Mouse (Mus musculus): Measurements from ENCODE around the gene Cpvl. TPM values are rescaled to one million over a fixed set of nuclear protein-coding genes. Genes with fewer than 3 reads are reported as not detected.

The Cpvl gene
- polyA plus RNA-seq, 1 experiment: 0.26 TPM

DNA sequence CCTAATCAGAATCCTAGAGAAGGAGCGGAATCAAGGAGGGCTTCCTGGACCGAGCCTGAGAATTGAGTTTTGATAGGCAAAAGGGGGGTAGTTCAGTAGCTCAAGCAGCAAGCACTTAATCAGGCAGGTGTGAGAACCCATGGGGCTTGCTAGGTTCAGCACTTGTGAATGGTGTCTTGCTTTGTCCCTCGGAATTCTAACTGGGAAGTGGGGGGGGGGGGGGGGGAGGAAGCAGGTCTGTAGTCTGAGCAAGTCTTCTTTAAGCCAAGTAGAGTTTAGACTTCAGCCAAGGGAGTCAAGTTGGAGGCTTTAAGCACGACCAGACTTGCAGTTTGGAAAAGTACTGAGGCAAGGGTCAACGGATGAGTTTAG lies 97.2 kb downstream of the Cpvl start:
- Histone ChIP-seq H3K4me1 (ENCODE audit: control insufficient read depth, insufficient read depth, low read length) (no peaks in the 10 kb centered on the region), H3K27ac (ENCODE audit: insufficient read depth, low read length) (peak overlapping the region; percentile 55; the same call in 1 of the 2 replicates), H3K4me3 (replicated peaks; ENCODE audit: insufficient read depth, low read depth, low read length) (peak overlapping the region; percentile 67), H3K27me3 (ENCODE audit: control insufficient read depth, insufficient read depth, low read length) (no peaks in the 10 kb centered on the region)
- TF ChIP-seq CTCF (IDR thresholded peaks at IDR 0.05; ENCODE audit: borderline replicate concordance, insufficient read depth, low read depth, low read length) (no peak), POLR2A (IDR thresholded peaks at IDR 0.05; ENCODE audit: borderline replicate concordance, insufficient read depth, low read length) (no peak)
- 23% methylated on average over 5 of the region's 5 CpGs for WGBS
- no peak for DNase-seq

DNA sequence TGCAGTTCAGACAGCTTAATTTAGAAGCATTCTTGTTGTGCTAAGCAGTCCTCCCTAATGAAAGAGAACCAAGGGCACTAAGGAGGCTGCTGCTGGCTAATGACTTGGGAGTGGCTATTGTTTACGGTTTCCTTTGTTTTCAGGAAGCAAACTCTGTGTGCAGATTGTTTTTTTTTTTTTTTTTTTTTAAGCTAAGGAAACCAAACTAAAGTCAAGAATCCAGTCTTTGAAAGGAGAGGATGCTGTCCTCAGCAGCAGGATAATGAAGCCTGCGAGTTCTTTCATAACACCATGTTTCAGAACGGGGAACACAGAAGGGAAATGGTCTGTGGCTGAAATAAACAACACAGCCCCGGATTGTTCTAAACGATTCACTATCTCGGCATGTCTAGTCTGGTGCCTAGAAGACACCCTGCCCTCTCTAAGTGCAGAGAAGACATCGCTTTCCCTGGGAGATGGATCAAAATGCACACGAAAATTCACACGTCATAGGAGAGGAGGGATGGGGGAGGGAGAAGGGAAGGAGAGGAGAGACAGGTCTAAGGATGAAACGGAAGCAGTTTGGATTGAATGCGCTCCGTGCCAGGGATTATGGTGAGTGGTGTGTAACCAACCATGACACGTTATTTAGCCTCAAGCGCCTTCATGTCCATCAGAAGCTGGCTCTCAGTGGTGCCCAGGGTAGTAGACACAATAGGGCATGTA lies 97.8 kb downstream of the Cpvl start:
- Histone ChIP-seq H3K4me1 (ENCODE audit: control insufficient read depth, insufficient read depth, low read length) (no peaks in the 10 kb centered on the region), H3K4me3 (replicated peaks; ENCODE audit: insufficient read depth, low read depth, low read length) (peak overlapping the region; percentile 67), H3K27me3 (ENCODE audit: control insufficient read depth, insufficient read depth, low read length) (no peaks in the 10 kb centered on the region), H3K27ac (ENCODE audit: insufficient read depth, low read length) (peak overlapping the region; percentile 55; the same call in 1 of the 2 replicates)
- 9% methylated on average over 14 of the region's 14 CpGs for WGBS
- no peak for TF ChIP-seq POLR2A (IDR thresholded peaks at IDR 0.05; ENCODE audit: borderline replicate concordance, insufficient read depth, low read length)
- TF ChIP-seq CTCF (IDR thresholded peaks at IDR 0.05; ENCODE audit: borderline replicate concordance, insufficient read depth, low read depth, low read length): no peak
- peak; percentile 27 to 39 for DNase-seq

DNA sequence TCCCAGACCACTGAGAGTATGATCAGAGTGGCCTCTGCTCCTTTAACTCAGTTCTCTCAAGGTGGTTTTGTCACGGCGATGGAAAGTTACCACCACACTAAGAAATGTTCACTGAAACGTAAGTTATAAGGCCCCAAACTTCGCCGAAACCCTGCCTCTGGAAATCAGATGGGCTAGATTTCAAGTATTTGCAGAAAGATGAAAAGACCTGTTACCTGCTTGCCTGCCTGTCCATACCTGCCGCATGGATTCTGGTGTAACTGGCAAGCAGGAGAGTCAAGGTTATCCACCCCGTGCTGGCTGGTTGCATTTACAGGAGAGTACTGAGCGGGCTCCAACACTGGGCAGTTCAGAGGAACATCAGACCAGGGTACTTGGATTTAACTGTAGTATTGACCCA lies 98.9 kb downstream of the Cpvl start:
- H3K27ac ChIP-seq (ENCODE audit: insufficient read depth, low read length): no peak overlapping the region
- H3K4me3 ChIP-seq (replicated peaks; ENCODE audit: insufficient read depth, low read depth, low read length): no peak overlapping the region
- TF ChIP-seq CTCF (IDR thresholded peaks at IDR 0.05; ENCODE audit: borderline replicate concordance, insufficient read depth, low read depth, low read length) (no peak), POLR2A (IDR thresholded peaks at IDR 0.05; ENCODE audit: borderline replicate concordance, insufficient read depth, low read length) (no peak)
- WGBS: 92% methylated on average over 8 of the region's 8 CpGs
- DNase-seq: no peak
- H3K4me1 ChIP-seq (ENCODE audit: control insufficient read depth, insufficient read depth, low read length): no peaks in the 10 kb centered on the region
- no peaks in the 10 kb centered on the region for H3K27me3 ChIP-seq (ENCODE audit: control insufficient read depth, insufficient read depth, low read length)

GRCm38 (mm10) chr6:53874881-53875429 lies 103.5 kb downstream of the Cpvl start:
- 91% methylated on average over 9 of the region's 9 CpGs for WGBS
- no peak for DNase-seq
- Histone ChIP-seq H3K4me1 (ENCODE audit: control insufficient read depth, insufficient read depth, low read length) (no peaks in the 10 kb centered on the region; the same call in 1 of the 2 replicates), H3K4me3 (replicated peaks; ENCODE audit: insufficient read depth, low read depth, low read length) (no peak overlapping the region), H3K27me3 (ENCODE audit: control insufficient read depth, insufficient read depth, low read length) (no peaks in the 10 kb centered on the region), H3K27ac (ENCODE audit: insufficient read depth, low read length) (no peak overlapping the region)
- TF ChIP-seq POLR2A (IDR thresholded peaks at IDR 0.05; ENCODE audit: borderline replicate concordance, insufficient read depth, low read length): no peak
- no peak for TF ChIP-seq CTCF (IDR thresholded peaks at IDR 0.05; ENCODE audit: borderline replicate concordance, insufficient read depth, low read depth, low read length)

DNA sequence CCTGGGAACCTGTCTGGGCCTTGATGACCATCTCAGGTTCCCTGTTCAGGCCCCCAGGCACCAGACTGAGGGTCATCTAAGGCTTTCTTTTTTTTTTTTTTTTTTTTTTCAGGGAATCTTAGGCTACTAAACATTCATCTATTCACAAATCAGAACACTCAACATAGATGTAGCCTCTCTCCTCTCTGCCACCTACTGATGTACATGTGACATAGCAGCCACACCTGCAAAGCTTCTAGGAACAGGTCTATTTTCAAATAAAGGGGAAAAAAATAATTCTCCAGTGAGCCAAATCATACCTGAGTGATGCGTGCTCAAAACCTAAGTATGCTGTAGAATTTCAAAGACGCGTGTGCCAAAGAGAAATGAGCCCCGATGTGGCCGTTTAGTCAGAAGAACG lies 106.6 kb downstream of the Cpvl start:
- Histone ChIP-seq H3K27me3 (ENCODE audit: control insufficient read depth, insufficient read depth, low read length) (no peaks in the 10 kb centered on the region), H3K4me1 (ENCODE audit: control insufficient read depth, insufficient read depth, low read length) (no peaks in the 10 kb centered on the region; the same call in 1 of the 2 replicates), H3K4me3 (replicated peaks; ENCODE audit: insufficient read depth, low read depth, low read length) (no peak overlapping the region), H3K27ac (ENCODE audit: insufficient read depth, low read length) (no peak overlapping the region)
- 95% methylated on average over 6 of the region's 6 CpGs for WGBS
- no peak for TF ChIP-seq CTCF (IDR thresholded peaks at IDR 0.05; ENCODE audit: borderline replicate concordance, insufficient read depth, low read depth, low read length)
- TF ChIP-seq POLR2A (IDR thresholded peaks at IDR 0.05; ENCODE audit: borderline replicate concordance, insufficient read depth, low read length): no peak
- DNase-seq: no peak

GRCm38 (mm10) chr6:53863011-53863410 lies 115.5 kb downstream of the Cpvl start:
- Histone ChIP-seq H3K4me1 (ENCODE audit: control insufficient read depth, insufficient read depth, low read length) (no peaks in the 10 kb centered on the region), H3K27me3 (ENCODE audit: control insufficient read depth, insufficient read depth, low read length) (no peaks in the 10 kb centered on the region), H3K27ac (ENCODE audit: insufficient read depth, low read length) (no peak overlapping the region), H3K4me3 (replicated peaks; ENCODE audit: insufficient read depth, low read depth, low read length) (no peak overlapping the region)
- WGBS: 76% methylated on average over 2 of the region's 2 CpGs
- no peak for TF ChIP-seq CTCF (IDR thresholded peaks at IDR 0.05; ENCODE audit: borderline replicate concordance, insufficient read depth, low read depth, low read length)
- no peak for TF ChIP-seq POLR2A (IDR thresholded peaks at IDR 0.05; ENCODE audit: borderline replicate concordance, insufficient read depth, low read length)
- no peak for DNase-seq

DNA sequence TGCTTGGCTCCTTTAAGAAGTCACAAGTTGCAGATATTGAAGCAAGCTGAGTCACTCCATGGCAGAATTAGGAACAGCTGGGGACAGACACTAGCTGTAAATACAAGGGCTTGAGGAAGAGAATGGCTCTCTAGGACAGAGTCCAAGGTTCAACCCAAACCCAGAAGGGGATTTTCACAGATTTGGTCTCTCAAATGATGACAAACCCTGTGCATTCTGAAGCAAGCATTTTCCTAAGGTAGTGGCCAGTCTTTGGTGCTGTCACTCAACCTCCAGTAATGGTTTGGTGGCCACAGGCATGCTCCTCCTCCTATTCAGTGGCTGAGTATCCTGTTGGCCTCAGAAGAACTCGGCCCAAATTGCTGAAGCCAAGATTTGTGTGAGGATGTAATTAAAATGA lies 119.4 kb downstream of the Cpvl start:
- DNase-seq: no peak
- no peak overlapping the region for H3K27ac ChIP-seq (ENCODE audit: insufficient read depth, low read length)
- H3K4me1 ChIP-seq (ENCODE audit: control insufficient read depth, insufficient read depth, low read length): no peaks in the 10 kb centered on the region
- TF ChIP-seq POLR2A (IDR thresholded peaks at IDR 0.05; ENCODE audit: borderline replicate concordance, insufficient read depth, low read length) (no peak), CTCF (IDR thresholded peaks at IDR 0.05; ENCODE audit: borderline replicate concordance, insufficient read depth, low read depth, low read length) (no peak)
- 34% methylated on average over 1 of the region's 1 CpGs for WGBS
- no peaks in the 10 kb centered on the region for H3K27me3 ChIP-seq (ENCODE audit: control insufficient read depth, insufficient read depth, low read length)
- H3K4me3 ChIP-seq (replicated peaks; ENCODE audit: insufficient read depth, low read depth, low read length): no peak overlapping the region

- no peaks in the 10 kb centered on the region for H3K4me1 ChIP-seq (ENCODE audit: control insufficient read depth, insufficient read depth, low read length)
- TF ChIP-seq POLR2A (IDR thresholded peaks at IDR 0.05; ENCODE audit: borderline replicate concordance, insufficient read depth, low read length): no peak
- no peak overlapping the region for H3K4me3 ChIP-seq (replicated peaks; ENCODE audit: insufficient read depth, low read depth, low read length)
- no peaks in the 10 kb centered on the region for H3K27me3 ChIP-seq (ENCODE audit: control insufficient read depth, insufficient read depth, low read length)
- 23% methylated on average over 7 of the region's 7 CpGs for WGBS
- no peak overlapping the region for H3K27ac ChIP-seq (ENCODE audit: insufficient read depth, low read length)
- no peak for DNase-seq
These were observed 120.6 kb downstream of the Cpvl start for GRCm38 (mm10) chr6:53857822-53858221.
